Mouse (Mus musculus): Measurements from ENCODE around the gene Ift80. TPM values are rescaled to one million over a fixed set of nuclear protein-coding genes. Genes with fewer than 3 reads are reported as not detected.
"Not testable (repeated sequence)": the region's sequence is repeated elsewhere in the genome, so short reads cannot be mapped to it uniquely, and the experiment has no call there.

Ift80 gene
- polyA plus RNA-seq, 1 experiment from 2014 or later = 8.0 TPM

DNA sequence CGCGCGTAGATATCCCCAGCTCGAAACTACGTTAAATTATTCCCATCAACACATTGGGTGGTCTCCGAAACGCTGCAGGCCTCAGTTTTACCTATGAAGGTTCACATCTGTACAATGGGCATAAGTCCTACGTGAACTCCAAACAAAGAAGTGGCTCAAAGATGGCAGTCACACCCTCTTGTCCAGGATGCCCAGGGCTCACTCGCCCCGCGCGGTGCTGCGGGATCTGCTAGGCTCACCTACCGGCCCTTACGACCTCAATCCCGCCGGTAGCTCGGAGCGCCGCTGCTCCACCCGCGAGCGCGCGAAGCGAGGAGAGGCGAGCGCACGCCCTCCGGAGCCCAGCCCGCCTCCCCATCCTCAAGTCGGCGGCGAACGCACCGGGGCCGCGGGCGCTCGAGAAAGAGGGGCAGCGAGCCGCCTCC is 39.8 kb upstream of the Ift80 start:
- peak overlapping the region; percentile 93 for H3K4me2 ChIP-seq (ENCODE audit: low read depth, low read length)
- under 1% methylated on average over 34 of the region's 42 CpGs for WGBS
- H3K27ac ChIP-seq (ENCODE audit: low read depth, low read length) = peak overlapping the region; percentile 84
- H3K27me3 ChIP-seq (ENCODE audit: control insufficient read depth, insufficient read depth, low read length) = no peaks in the 10 kb centered on the region
- peak overlapping the region; percentile 88 for H3K9ac ChIP-seq (replicated peaks; ENCODE audit: low read depth, low read length)
- H3K36me3 ChIP-seq (ENCODE audit: control insufficient read depth, insufficient read depth, low read length) = no peaks in the 10 kb centered on the region
- peak; percentile 74 for ATAC-seq (ENCODE audit: low read depth)
- H3K4me1 ChIP-seq (ENCODE audit: control insufficient read depth, insufficient read depth, low read length) = 0 out of 2 replicates have a peak, but pooled peaks cover 3% of the 10 kb centered on the region
- H3K4me3 ChIP-seq (ENCODE audit: low read depth, low read length) = peak overlapping the region; percentile 79
- H3K9me3 ChIP-seq (ENCODE audit: control insufficient read depth, low read length) = no peaks in the 10 kb centered on the region

DNA sequence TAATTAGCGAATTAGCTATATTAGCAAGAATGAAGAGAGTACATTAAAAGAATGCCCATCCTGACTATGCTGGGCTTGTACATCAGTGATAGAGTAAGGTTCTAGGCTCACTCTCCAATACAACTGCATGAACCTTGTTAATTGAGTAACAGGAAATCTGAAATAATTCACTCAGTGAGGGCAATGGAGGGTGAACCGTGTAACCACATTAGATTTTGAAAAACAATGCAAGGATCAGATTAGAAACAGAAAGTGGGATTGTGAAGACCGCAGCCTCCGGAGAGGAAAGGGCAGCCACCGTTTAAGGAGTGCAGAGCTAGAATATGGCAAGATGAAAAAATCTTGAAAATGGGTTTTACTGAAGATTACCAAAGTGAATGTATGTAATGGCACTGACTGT is 36.9 kb upstream of the Ift80 start:
- H3K9ac ChIP-seq (replicated peaks; ENCODE audit: low read depth, low read length) = no peak overlapping the region
- no peak overlapping the region for H3K4me2 ChIP-seq (ENCODE audit: low read depth, low read length)
- H3K4me1 ChIP-seq (ENCODE audit: control insufficient read depth, insufficient read depth, low read length) = 0 out of 2 replicates have a peak, but pooled peaks cover 3% of the 10 kb centered on the region
- whole genome bisulfite sequencing = 76% methylated on average over 5 of the region's 5 CpGs
- no peak overlapping the region for H3K4me3 ChIP-seq (ENCODE audit: low read depth, low read length)
- no peaks in the 10 kb centered on the region for H3K27me3 ChIP-seq (ENCODE audit: control insufficient read depth, insufficient read depth, low read length)
- no peak overlapping the region for H3K27ac ChIP-seq (ENCODE audit: low read depth, low read length)
- no peaks in the 10 kb centered on the region for H3K36me3 ChIP-seq (ENCODE audit: control insufficient read depth, insufficient read depth, low read length)
- no peak for ATAC-seq (ENCODE audit: low read depth)
- H3K9me3 ChIP-seq (ENCODE audit: control insufficient read depth, low read length) = no peaks in the 10 kb centered on the region

DNA sequence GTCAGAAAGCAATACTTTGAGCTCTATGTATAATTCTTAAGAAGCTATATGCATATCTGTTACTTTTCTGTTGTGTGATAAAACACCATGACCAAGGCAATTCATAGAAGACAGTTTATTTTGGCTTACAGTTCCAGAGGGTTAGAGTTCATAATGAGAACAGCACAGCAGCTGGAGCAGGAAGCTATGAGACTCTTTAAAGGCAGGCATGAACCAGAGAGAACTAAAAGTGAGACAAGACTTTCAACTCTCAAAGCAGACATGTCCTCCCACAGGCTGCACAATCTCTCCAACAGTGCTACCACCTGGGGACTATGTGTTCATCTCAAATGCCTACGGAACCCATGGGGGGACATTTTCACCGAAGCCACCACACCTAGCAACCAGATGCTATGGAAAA is 35.7 kb upstream of the Ift80 start:
- Histone ChIP-seq H3K27ac (ENCODE audit: low read depth, low read length) (no peak overlapping the region), H3K4me1 (ENCODE audit: control insufficient read depth, insufficient read depth, low read length) (0 out of 2 replicates have a peak, but pooled peaks cover 3% of the 10 kb centered on the region), H3K4me2 (ENCODE audit: low read depth, low read length) (no peak overlapping the region), H3K27me3 (ENCODE audit: control insufficient read depth, insufficient read depth, low read length) (no peaks in the 10 kb centered on the region), H3K9ac (replicated peaks; ENCODE audit: low read depth, low read length) (no peak overlapping the region), H3K4me3 (ENCODE audit: low read depth, low read length) (no peak overlapping the region), H3K36me3 (ENCODE audit: control insufficient read depth, insufficient read depth, low read length) (no peaks in the 10 kb centered on the region; the same call in 1 of the 2 replicates), H3K9me3 (ENCODE audit: control insufficient read depth, low read length) (no peaks in the 10 kb centered on the region)
- no peak for ATAC-seq (ENCODE audit: low read depth)
- WGBS = 78% methylated on average over 2 of the region's 2 CpGs

DNA sequence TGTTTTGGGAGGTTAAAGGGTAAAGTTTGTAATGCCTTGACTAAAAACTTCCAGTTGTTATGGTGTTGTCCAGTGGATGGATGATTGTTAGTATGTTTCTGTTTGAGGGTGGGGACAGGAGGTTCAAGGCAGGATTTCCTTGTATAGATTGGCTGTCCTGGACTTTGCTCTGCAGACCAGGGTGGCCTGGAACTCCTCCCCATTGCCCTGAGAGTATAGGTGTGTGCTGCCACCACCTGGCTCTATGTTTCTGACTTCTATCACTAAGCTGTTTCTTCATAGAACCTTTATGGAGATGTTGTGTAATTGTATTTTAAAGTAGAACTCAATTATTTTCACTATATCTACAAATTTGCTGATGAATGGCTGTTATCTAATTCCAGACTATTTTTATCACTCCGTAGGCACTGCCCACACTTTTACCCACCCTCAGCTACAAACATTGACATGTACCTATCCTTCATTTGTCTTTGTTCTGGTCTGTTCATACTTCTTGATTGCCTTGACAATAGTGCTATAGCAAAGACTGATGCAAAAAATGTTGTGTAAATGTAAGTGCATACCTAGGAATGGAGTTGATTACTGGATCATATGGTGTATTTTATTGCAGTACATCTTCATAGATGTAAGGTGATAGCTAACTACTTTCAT is 21.9 kb upstream of the Ift80 start:
- Histone ChIP-seq H3K9me3 (ENCODE audit: control insufficient read depth, low read length) (no peaks in the 10 kb centered on the region), H3K27ac (ENCODE audit: low read depth, low read length) (no peak overlapping the region), H3K9ac (replicated peaks; ENCODE audit: low read depth, low read length) (no peak overlapping the region), H3K4me2 (ENCODE audit: low read depth, low read length) (no peak overlapping the region), H3K36me3 (ENCODE audit: control insufficient read depth, insufficient read depth, low read length) (peaks cover 3% of the 10 kb centered on the region; the same call in 1 of the 2 replicates), H3K4me3 (ENCODE audit: low read depth, low read length) (no peak overlapping the region), H3K4me1 (ENCODE audit: control insufficient read depth, insufficient read depth, low read length) (no peaks in the 10 kb centered on the region), H3K27me3 (ENCODE audit: control insufficient read depth, insufficient read depth, low read length) (no peaks in the 10 kb centered on the region)
- 93% methylated on average over 1 of the region's 1 CpGs for WGBS
- no peak for ATAC-seq (ENCODE audit: low read depth)

DNA sequence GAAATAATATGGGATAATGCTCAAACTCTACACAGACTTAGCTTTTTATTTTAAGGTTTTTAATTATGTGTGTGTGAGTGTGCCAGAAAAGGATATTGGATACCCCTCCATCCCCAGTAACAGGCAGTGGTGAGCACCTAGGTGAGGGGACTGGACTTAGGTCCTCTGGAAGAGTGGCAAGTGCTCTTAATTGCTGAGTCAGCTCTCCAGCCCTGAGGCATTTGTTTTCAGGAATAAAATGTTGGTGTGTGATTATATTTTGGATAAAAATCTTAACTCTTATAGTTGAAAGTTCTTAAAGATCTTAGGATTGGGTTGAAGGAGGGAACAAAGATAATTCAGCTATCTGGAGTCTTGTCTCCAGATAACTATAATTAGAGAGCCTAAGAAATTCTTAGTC is 16.4 kb upstream of the Ift80 start:
- no peak overlapping the region for H3K4me2 ChIP-seq (ENCODE audit: low read depth, low read length)

DNA sequence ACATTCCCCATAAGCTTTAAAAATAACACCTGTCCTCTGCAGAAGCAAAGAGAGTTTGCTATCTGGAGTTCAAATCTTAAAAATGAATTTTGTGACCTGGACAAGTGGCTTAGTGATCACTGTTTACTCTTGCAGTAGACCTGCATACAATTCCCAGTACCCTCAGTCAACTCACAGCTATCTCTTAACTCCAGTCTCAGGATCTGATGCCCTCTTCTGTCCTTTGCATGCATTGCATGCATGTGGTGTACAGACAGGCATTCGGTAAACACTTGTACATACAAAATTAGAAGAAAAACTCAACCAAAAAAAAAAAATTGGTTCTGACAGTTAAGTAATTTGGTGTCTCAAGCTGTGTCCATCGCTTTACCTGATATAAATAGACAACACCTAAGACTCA is 15.9 kb upstream of the Ift80 start:
- no peak overlapping the region for H3K27ac ChIP-seq (ENCODE audit: low read depth, low read length)
- no peaks in the 10 kb centered on the region for H3K9me3 ChIP-seq (ENCODE audit: control insufficient read depth, low read length)
- no peak overlapping the region for H3K4me2 ChIP-seq (ENCODE audit: low read depth, low read length)
- no peak overlapping the region for H3K4me3 ChIP-seq (ENCODE audit: low read depth, low read length)
- no peak for ATAC-seq (ENCODE audit: low read depth)
- H3K4me1 ChIP-seq (ENCODE audit: control insufficient read depth, insufficient read depth, low read length) = no peaks in the 10 kb centered on the region
- 96% methylated on average over 2 of the region's 2 CpGs for WGBS
- no peaks in the 10 kb centered on the region for H3K27me3 ChIP-seq (ENCODE audit: control insufficient read depth, insufficient read depth, low read length)
- H3K36me3 ChIP-seq (ENCODE audit: control insufficient read depth, insufficient read depth, low read length) = no peaks in the 10 kb centered on the region
- no peak overlapping the region for H3K9ac ChIP-seq (replicated peaks; ENCODE audit: low read depth, low read length)

More for the DNA sequence above, 16.4 kb upstream of the Ift80 start:
- no peak for ATAC-seq (ENCODE audit: low read depth)
- no peaks in the 10 kb centered on the region for H3K27me3 ChIP-seq (ENCODE audit: control insufficient read depth, insufficient read depth, low read length)
- H3K36me3 ChIP-seq (ENCODE audit: control insufficient read depth, insufficient read depth, low read length) = no peaks in the 10 kb centered on the region
- no peak overlapping the region for H3K27ac ChIP-seq (ENCODE audit: low read depth, low read length)
- no peaks in the 10 kb centered on the region for H3K4me1 ChIP-seq (ENCODE audit: control insufficient read depth, insufficient read depth, low read length)
- no peak overlapping the region for H3K9ac ChIP-seq (replicated peaks; ENCODE audit: low read depth, low read length)
- no peak overlapping the region for H3K4me3 ChIP-seq (ENCODE audit: low read depth, low read length)
- no peaks in the 10 kb centered on the region for H3K9me3 ChIP-seq (ENCODE audit: control insufficient read depth, low read length)

DNA sequence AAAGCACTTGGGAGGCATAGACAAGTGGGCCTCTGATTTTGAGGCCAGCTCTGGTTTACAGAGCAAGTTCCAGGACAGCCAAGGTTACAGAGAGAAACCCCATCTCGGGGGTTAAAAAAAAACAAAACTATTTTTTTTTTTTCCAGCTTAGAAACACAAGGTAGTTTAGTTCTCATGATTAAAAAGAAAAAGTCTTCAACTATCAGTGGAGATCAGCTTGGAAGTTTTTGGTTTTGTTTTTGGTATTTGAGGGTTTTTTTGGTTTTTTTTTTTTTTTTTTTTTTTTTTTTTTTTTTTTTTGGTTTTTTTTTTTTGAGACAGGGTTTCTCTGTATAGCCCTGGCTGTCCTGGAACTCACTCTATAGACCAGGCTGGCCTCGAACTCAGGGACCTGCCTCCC is 14.3 kb upstream of the Ift80 start:
- not testable (repeated sequence) for H3K27me3 ChIP-seq (ENCODE audit: control insufficient read depth, insufficient read depth, low read length); H3K4me2 ChIP-seq (ENCODE audit: low read depth, low read length); H3K27ac ChIP-seq (ENCODE audit: low read depth, low read length); H3K4me3 ChIP-seq (ENCODE audit: low read depth, low read length); H3K9ac ChIP-seq (replicated peaks; ENCODE audit: low read depth, low read length); H3K36me3 ChIP-seq (ENCODE audit: control insufficient read depth, insufficient read depth, low read length); ATAC-seq (ENCODE audit: low read depth); H3K4me1 ChIP-seq (ENCODE audit: control insufficient read depth, insufficient read depth, low read length); H3K9me3 ChIP-seq (ENCODE audit: control insufficient read depth, low read length)
- WGBS = 100% methylated on average over 2 of the region's 2 CpGs

DNA sequence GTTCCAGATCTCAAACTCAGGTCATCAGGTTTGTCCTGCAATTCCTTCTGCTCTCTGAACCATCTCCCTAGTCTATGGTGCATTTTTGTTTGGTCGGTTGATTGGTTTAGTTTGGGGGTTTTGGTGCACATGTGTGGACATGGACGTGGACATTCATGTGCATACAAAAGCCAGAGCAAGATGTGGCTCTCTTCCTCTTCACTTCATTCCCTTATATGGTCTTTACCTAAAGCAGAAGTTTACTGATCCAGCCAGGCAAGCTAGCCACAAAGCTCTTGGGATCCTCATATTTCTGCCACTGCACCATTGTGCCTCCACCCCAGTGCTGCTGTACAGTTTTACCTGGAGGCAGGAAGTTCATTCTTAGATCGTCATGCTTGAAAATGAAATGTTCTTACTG is 12.8 kb upstream of the Ift80 start:
- Histone ChIP-seq H3K9me3 (ENCODE audit: control insufficient read depth, low read length) (no peaks in the 10 kb centered on the region), H3K27me3 (ENCODE audit: control insufficient read depth, insufficient read depth, low read length) (no peaks in the 10 kb centered on the region), H3K27ac (ENCODE audit: low read depth, low read length) (no peak overlapping the region), H3K4me3 (ENCODE audit: low read depth, low read length) (no peak overlapping the region), H3K9ac (replicated peaks; ENCODE audit: low read depth, low read length) (no peak overlapping the region), H3K4me1 (ENCODE audit: control insufficient read depth, insufficient read depth, low read length) (no peaks in the 10 kb centered on the region), H3K36me3 (ENCODE audit: control insufficient read depth, insufficient read depth, low read length) (no peaks in the 10 kb centered on the region), H3K4me2 (ENCODE audit: low read depth, low read length) (no peak overlapping the region)
- WGBS = 88% methylated on average over 3 of the region's 3 CpGs
- ATAC-seq (ENCODE audit: low read depth) = no peak

DNA sequence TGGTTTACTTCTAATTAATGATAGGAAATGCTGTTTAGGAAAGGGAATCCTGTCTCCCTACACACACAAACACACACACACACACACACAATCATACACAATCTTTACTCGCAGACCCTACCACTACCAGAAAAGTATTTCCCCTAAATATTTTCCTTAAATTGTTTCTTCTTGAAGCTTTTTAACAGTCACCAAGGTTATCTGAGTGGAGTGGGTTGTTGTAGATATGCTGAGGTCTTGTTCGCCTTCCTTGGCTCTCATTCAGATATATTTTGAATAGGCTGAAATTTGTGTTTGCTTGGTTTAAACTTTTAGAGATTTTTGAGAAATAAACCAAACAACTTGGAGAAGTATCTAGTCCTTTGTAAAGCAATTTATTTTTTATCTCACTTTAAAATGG is 4.5 kb upstream of the Ift80 start:
- ATAC-seq (ENCODE audit: low read depth) = no peak
- Histone ChIP-seq H3K9me3 (ENCODE audit: control insufficient read depth, low read length) (no peaks in the 10 kb centered on the region), H3K4me2 (ENCODE audit: low read depth, low read length) (no peak overlapping the region), H3K36me3 (ENCODE audit: control insufficient read depth, insufficient read depth, low read length) (no peaks in the 10 kb centered on the region), H3K4me3 (ENCODE audit: low read depth, low read length) (no peak overlapping the region), H3K27ac (ENCODE audit: low read depth, low read length) (no peak overlapping the region), H3K27me3 (ENCODE audit: control insufficient read depth, insufficient read depth, low read length) (no peaks in the 10 kb centered on the region), H3K4me1 (ENCODE audit: control insufficient read depth, insufficient read depth, low read length) (peaks cover 4% of the 10 kb centered on the region; the same call in 1 of the 2 replicates), H3K9ac (replicated peaks; ENCODE audit: low read depth, low read length) (no peak overlapping the region)
- WGBS = 93% methylated on average over 2 of the region's 2 CpGs
